Mouse (Mus musculus) erythroblast, adult 5-6 weeks (primary cell): Measurements from ENCODE around the gene Blnk. TPM values are rescaled to one million over a fixed set of nuclear protein-coding genes. Genes with fewer than 3 reads are reported as not detected.

Source experiments
- total RNA-seq, 2 experiments: library from RNA; stranded (forward) in 1 of 2; stranded (reverse) in 1 of 2; fragments of 150-400 nt in 1 of 2; fragments of 200-764, 138-1000 nt in 1 of 2; gene quantifications; 2 replicates each; pipeline versions ENCODE4 v1.2.3 to v1.2.4; 2015 to 2017; ENCODE audit warnings: low replicate concordance in 2 of 2

Blnk gene
- total RNA-seq, 2 experiments from 2014 or later = 1.3 to 2.9 TPM

Other genes with a start within 250 kb of the Blnk start
- gene Cc2d2b, start 245.8 kb downstream of the Blnk start, total RNA-seq (2015; ENCODE audit: low replicate concordance) = 0.63 TPM in 1 of 2 replicates, not detected in the other
- not detected in 2 replicates for gene Cc2d2b, start 245.8 kb downstream of the Blnk start, total RNA-seq (2017; ENCODE audit: low replicate concordance)
- 0.84 and 1.7 TPM in 2 replicates for gene Ccnj, start 163.3 kb downstream of the Blnk start, total RNA-seq (2015; ENCODE audit: low replicate concordance)
- 1.2 and 2.4 TPM in 2 replicates for gene Ccnj, start 163.3 kb downstream of the Blnk start, total RNA-seq (2017; ENCODE audit: low replicate concordance)
- gene Zfp518a, start 99.8 kb downstream of the Blnk start, total RNA-seq (2015; ENCODE audit: low replicate concordance) = 6.9 and 9.0 TPM in 2 replicates
- gene Zfp518a, start 99.8 kb downstream of the Blnk start, total RNA-seq (2017; ENCODE audit: low replicate concordance) = 6.3 and 9.3 TPM in 2 replicates
- 1.0 and 5.4 TPM in 2 replicates for gene Dntt, start 34.7 kb upstream of the Blnk start, total RNA-seq (2015; ENCODE audit: low replicate concordance)
- gene Dntt, start 34.7 kb upstream of the Blnk start, total RNA-seq (2017; ENCODE audit: low replicate concordance) = 3.7 and 5.9 TPM in 2 replicates
- gene Opalin, start 82.6 kb upstream of the Blnk start, total RNA-seq (2015; ENCODE audit: low replicate concordance) = not detected in 2 replicates
- gene Opalin, start 82.6 kb upstream of the Blnk start, total RNA-seq (2017; ENCODE audit: low replicate concordance) = not detected in 2 replicates
- gene Tll2, start 212.3 kb upstream of the Blnk start, total RNA-seq (2015; ENCODE audit: low replicate concordance) = not detected in 2 replicates
- not detected in 2 replicates for gene Tll2, start 212.3 kb upstream of the Blnk start, total RNA-seq (2017; ENCODE audit: low replicate concordance)